Mouse (Mus musculus) ZHBTc4 (cell line): Measurements from ENCODE around the gene Cbfa2t3.

Experiments used
- DNase-seq: peaks from one replicate; pipeline ENCODE4 v3.0.0-alpha.2; 2011; ENCODE audit warnings: low read depth, low spot score

Gene Cbfa2t3

DNA sequence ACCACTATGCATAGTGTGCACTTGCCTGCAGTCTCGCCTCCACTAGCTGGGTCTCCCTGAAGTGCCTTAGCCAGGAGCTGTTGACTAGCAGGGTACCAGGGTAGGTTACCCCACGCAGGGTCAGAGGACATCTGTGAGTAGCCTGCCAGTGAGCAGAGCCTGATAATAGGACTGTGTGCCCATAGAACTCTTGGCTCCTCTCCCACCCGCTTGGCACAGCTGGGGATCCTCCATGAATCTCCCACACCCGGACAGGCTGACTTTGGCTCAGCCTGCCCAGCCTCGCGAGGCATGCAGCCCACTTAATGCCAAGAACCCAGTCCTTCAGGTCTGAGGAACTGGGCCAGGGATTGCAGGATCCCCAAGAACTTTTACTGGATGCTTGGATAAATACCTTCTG, 7.9 kb downstream of the Cbfa2t3 start:
- no peak for DNase-seq

DNA sequence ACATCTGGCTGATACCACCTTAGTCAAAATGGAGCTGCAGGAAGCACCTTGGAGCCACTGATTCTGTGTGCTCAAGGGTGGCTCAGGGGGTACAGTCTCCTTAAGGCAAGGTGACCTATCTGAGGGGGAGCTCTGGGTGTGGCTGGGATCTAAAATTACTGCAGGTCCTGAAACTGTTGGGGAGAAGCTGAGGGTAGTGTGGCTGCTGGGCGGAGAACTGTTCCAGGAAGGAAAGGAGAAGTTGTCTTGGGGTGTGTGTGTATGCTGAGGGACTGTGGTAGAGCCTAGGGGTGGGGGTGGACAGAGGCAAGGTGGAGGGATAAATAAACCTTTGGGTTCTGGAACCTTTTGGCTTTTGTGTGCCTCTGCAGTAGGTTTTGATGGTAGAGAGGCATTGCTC, 9.6 kb downstream of the Cbfa2t3 start:
- no peak for DNase-seq

DNA sequence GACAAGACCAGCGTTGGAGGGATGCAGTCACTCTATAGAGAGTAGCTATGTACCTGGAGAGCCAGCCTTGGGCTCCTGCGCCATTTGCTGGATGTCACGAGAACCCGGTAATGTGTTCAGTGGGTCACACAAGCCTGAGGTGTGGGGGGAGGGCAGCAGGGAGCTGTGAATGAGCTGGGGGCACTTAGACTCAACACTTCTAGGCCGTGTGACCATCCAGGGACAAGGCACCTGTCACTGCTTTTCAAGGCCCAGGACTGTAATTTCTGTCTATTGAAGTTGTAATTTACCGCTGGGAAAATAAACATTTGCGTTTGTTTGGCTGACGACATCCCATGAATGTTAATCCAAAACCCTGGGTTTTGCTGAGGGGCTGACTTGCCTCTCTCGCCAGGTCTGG, 12.0 kb downstream of the Cbfa2t3 start:
- no peak for DNase-seq

DNA sequence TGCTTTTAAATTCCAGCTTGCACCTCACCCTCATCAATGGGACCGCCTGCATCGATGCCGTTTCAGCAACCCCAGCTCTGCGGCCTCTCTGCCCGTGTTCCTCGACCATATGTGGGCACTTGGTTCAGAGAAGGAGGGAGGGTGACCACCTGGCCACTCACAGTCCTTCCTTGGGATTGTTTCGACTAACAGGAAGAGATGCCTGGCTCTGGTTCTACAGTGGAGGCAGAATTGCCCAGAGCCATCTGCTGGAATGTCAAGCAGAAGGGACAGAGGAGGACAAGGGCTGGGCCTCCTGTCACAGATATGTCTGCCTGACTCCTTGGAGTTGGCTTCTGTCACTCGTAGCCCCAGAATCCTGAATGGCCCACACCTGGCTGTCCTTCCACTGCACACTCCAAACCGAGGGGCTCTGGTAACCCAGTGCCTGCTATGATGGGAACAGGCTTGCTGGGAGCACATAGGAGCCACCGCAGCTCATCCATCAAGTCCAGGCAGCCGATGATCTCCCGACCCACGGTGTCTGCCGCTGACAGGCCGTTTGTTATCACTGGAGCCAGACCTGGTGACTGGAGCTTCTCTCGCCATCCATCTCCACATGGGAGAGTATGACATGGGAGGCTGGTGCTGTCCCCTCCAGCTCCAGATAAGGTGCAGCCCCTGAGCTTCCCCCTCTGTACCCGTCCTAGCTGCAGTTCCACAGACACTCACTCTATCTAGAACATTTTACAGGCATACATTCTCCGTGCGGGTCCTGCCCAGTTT, 13.6 kb downstream of the Cbfa2t3 start:
- DNase-seq = no peak

DNA sequence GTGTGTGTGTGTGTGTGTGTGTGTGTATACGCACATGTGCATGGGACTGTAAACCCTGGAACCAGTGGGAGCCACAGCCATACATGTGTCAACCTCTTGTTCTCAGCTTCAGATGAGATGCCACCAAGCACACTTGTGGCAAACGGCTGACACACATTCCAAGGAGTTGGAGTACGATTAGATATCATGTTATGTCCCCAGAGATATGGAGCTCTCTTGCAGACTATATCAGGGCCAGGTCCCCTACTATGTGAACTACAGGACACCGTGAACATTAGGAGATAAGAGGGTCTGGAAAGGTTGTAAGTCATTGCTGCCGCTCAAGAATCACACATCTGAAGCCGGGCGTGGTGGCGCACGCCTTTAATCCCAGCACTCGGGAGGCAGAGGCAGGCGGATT, 16.1 kb downstream of the Cbfa2t3 start:
- DNase-seq = no peak

DNA sequence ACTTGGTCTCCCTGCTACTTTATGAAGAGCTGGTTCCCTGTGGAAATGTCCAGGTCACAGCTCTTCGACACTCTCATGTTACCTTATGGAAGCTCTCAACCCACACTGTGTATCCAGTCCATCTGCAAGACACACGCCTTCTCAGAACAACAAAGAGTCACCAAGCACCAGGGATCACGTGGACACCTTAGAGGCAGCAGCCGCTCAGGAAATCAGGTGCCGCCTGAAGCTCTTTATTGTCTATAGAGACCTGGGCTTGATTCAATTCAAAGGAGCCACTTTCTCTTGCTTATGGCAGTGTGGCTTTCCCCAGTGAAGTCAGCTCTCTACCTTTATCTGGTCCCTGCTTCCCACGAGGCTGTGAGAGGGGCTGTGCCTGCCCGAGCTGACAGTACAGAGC, 18.7 kb downstream of the Cbfa2t3 start:
- DNase-seq = peak; percentile 62

DNA sequence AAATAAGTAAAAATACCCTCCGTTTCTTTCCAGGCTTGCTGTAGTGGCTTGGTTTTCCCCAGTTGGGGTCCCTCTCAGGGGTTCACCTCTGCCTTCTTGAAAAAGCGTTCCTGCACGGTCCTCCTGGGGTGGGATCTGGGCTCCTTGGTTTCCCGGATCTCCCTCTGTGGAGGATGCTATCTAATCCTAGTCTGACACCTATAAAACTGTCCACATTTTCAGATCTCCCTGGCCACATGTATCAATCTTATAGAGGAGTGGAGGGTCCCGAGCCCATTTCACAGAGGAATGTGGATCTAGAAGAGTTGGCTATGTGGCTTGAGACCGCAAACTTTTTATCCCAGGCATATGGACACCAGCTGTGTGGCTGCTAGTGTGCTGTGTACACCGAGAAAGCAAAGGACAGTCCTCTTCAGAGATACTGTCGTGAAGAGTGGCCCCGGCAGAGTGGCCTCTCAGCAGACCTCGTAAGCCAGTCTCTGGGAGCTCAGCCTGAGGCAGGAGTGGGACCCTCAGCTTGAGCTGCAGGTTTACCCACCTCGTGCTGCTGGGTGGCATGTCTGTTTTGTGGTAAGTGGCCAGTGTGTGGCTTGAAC, 19.5 kb downstream of the Cbfa2t3 start:
- DNase-seq = no peak

DNA sequence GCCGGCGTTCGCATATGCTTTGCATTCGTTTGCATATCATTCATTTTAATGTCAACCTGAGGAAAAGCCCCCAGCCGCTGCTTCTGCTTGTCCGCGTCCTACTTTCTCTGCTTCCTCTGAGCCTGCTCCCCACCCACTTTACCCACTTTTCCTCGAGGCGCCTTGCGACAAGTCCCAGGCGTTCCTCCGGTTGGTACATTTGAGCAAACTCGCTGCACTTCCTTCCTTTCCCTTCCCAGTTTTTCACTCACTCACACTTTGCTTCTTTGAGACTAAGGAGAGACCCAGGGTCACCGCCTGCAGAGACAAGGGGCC, 20.1 kb downstream of the Cbfa2t3 start:
- DNase-seq = peak; percentile 77

DNA sequence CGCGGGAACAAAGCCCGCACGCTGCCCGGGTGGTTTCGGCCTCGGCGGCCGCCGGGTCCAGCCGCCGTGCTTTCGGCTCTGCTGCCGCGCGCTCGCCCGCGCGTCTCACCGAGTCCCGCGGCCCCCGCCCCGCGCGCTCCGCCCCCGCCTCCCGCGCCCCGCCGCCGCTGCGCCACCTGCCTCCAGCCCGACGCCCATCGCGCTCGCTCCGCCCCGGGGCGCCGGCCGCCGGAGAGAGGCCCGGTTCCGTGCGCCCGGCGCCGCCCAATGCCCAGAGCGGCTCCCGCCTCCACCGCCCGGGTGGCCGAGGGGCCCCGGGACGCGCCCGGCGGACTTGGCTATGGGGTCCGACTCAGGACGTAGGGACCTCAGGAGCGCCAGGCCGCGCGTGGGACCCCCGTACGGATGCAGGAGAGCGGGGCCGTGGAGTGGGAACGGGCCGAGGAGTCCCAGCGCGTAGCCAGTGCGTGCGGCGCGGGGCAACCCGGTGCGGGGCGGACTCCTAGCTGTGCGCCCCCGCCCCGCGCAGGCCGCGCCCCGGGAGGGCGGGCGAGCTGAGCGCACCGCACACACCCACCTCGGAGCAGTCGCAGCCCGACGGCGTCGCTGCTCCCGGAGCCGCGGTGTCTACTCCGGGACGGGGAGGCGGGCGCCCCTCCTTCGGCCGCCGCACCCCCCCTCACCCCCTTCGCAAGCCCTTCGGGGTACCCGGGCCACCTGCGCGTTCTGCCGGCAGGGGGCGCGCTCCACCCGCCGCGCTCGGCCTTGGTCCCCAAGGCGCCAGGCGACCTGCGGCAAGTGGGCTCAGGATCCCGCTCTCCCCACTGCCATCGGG, 20.6 kb downstream of the Cbfa2t3 start:
- peak; percentile 29 for DNase-seq

DNA sequence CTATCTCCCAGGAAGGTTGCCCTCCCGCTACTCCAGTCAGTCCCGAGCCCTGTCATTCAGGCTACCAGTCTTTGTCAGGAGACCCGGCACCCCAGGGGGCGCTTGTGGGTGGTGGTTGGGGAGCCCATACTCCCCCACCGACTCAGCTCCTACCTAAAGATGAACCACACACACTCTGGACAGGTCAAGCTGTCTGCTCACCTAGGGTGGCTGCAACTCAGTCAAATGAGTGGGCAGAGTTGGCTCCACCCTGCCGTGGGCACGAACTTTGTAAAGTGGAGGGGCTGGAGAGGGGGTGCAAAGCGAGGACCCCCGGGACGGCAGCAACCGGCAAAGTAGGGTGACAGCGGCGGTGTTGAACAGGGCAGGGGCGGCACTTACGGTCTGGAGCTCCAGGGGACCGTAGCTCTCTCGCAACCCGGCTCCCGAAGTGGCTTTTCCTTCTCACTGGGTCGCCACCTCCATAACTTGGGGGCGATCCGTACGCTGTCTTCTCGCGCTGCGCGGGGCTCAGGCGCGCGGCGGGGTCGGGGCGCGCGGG, 21.4 kb downstream of the Cbfa2t3 start:
- peak; percentile 30 for DNase-seq

DNA sequence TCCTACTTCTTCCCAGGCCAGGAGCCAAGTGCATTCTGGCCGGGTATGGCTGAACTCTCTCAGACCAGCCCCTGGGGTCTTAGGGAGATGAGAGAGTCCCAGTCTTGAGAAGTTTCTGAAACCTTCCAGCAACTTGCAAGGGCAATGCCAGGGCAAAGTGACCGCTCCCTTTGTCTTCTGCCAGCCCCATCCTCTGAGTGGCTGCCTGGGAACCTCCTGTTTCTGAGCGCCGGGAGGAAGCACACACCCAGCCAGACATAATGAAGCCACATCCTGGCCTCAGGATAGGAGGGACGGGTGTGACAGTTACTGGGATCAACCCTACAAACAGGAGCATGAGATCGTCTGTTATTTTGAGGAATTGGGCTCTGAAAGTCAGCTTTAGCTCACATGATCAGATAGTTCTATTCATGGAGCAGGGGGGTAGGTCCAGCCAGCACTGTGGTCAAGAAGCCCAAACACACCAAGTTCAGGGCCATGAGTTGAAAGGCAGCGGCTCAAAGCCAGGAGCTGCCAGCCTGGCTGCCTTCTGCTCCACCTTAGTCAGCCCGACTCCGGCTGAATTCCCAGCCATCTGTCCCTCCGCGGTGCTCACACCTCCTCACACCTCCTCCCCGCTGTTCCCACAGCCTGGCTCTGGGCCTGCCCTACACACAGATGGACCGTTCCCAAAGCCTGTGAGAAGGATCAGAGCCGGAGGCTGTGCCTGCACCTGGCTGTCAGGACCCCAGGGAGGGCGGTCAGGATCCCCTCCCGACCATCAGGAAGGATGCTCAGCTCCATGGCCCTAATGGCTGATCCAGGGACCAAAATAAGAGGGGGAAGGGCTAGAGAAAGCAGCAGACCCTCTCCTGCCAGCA, 22.1 kb downstream of the Cbfa2t3 start:
- DNase-seq = peak; percentile 45

DNA sequence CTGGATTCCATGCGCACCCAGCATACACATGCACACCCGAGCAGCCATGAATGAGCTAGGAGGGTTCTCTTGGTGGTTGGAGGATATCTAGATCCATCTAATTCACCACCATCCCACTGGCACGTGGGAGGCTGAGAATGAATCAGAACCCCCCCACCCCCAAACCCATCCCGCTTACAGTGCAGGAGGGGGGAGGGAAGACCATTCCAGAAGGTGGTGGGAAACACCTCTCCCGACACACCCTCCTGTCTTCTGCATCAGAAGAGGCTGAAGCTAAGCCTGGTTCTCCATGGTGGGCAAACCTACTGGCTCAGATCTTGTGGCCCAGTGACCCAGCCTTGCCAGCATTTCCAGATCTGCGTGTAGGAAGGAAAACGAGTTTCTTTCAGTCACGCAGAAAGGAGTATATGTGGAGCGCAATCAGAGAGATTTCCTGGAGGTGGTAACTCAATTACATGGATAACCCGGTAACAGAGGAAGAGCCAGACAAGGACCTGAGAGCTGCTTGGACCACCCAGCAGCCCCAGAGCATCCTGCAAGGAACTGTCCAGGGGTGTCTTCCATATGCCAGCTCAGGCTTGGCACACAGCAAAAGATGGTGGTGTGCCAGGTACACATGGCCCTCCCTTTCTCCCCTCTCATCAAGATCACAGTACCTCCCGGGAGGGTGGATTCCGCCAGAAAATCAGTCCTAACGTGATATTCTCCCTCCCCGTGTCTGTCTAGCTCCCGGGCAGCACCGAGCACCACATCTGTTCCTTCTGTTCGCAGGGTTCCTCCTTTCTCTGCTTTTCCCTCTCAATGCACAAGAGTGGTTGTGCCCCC, 23.1 kb downstream of the Cbfa2t3 start:
- no peak for DNase-seq

DNA sequence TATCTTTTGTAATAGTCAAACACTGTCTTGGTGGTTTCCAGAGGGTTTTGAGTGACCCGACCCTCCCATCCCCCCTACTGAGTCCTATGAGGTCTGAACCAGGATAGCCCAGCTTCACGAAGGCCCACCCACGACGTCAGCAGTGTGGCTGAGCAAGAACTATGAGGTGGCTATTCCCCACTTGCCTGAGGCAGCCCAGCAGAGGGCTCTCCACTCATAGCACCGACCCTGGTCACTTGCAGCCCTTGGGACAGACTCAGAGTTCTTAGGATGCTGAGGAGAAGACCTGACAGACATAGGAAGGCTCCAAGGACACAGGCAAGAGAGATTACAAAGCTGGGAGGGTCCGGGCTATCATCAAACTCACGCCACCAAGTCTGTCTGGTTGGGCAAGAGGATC, 23.9 kb downstream of the Cbfa2t3 start:
- DNase-seq = no peak

DNA sequence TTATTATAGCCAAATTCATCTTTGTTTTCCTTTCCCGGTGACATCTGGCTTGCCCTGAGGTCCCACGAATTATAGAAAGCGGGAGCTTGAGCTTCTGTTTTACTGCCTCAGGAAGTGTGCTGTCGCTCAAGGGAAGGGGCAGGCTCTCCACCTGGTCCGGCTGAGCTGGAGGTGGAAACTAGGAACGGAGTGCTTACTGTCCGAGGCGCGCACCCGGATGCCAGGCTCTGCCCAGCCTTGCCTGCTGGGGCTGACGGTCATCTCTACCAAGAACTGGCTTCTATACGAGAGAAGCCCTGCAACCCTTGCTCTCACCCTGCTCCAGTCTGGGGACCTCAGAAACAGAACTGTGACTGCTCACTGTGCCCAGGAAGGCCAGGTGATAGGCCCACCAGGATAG, 24.9 kb downstream of the Cbfa2t3 start:
- no peak for DNase-seq

DNA sequence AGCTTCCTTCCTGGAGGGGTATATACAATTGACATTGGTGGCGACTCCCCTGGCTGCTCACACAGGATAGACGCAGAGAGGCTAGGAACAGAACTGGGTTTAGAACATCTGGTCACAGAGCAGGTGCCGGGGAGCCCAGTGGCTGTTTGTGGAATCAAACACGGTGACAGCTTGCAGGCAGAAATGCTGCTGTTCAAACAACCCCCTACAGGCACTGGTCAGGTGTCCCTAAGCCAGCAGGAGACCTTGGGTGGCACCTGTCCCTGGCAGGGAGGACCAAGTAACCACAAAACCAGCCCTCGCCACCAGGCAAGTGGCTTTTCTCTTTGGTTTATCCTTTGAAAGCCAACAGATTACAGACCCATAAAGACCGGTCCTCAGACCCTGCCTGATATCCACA, 27.0 kb downstream of the Cbfa2t3 start:
- DNase-seq = no peak

DNA sequence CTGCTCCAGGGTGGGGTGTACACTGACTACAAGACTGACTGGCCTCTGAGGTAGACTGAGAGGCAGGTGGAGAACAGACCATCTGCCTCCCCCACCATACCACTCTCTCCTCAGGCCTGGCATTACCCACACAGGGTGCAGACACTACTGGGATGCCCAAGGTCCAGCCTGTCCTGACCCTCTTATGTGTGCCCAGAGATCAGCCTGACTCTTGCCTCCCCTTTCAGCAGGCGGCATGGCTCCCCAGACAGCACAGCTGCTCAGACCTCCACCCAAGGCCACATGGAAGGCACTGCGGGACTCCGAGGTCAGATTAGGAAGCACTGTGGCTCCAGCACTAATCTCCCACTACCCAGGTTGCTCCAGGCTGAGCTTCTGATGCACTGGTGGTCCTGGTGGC, 28.2 kb downstream of the Cbfa2t3 start:
- DNase-seq = no peak

DNA sequence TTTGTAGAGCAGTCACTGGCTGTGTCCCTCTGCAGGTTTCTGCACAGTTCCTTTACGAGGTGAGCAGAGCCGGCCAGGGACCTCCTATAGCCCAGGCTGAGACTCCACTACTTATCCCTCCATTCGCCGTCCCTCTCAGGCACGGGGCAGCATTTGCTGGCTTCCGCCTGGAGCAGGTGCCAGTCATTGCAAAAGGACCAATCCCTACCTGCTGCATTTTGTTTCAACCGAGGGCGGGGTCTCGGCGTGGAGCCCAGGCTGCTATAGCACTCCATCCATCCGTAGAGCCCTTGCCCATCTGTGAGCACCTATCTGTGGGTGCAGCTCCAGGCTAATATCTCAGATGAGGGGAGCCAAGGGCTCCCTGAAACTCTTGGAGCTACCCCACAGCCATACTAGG, 28.9 kb downstream of the Cbfa2t3 start:
- DNase-seq = no peak

DNA sequence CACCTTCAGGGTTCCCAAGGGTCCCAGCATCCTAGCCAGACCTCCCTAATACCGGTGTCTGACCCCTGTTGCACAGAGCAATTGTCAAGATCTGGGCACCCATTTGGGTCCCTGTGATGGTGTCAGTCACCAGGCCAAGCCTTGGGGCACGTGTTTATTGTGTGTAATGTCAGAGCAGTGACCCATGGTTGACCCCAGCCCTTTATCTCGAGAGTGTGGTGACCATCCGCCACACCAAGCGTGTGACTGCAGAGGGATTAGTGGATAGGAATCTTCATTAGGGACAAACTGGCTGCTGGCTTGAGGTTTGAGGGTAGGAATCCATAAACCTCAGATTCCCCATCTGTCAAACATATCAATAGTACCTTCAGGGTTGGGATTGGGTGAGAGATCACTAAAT, 29.5 kb downstream of the Cbfa2t3 start:
- DNase-seq = no peak

DNA sequence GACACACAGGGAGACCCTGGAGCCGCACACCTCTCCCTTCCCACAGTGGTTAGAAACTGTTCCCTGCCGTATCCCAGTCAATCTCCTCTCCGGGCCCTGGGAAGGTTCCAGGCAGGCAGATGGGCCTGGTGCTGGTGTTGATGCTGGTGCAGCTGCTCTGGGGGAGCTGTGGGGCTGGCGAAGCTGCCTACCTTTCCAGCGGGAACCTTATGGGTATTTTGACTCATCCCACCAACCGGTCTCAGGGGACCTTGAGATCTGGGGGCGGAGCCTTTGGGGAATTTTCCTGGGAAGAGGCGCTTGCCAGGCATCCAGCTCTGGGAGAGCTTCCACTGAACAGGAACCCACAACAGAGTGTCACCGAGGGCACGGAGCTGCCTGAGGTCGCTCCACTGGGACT, 31.1 kb downstream of the Cbfa2t3 start:
- DNase-seq = no peak

DNA sequence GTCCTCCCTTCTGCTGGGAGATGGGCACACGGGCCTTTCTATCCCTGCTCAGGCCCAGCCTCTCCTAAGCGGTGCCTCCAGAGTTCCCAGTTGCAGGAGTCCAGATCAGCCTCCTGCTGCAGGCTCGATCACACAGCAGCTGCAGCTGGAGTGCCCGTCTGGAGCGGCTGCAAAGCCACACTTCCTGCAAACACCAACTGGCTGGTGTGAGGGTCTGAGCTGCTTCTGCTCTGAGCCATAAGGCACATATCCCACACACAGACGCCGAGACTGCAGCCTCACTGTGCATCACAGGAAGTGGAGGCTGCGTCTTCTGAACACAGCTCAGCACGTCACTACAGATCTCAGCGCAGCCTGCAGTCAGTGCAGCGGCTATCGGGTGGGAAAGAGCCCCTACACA, 32.1 kb downstream of the Cbfa2t3 start:
- no peak for DNase-seq

DNA sequence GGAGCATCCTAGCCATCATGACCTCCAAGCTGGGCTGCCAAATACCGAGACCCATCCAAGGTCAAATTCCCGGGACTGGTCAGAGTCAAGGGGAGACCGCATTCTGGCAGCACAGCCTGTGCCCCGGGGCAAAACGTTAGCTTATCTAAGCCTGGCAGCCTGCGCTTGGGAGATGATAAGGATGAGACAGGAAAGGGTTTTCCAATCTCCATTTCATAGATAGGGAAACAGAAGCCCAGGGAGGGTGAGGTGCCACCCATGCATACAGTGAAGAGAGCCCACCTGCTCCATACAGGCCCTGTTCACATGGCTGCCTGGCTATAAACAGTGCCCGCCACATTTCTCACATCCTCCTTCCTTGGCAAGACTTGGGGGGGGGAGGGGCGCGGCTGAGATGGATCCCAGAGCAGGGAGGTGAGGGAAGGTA, 32.6 kb downstream of the Cbfa2t3 start:
- peak; percentile 39 for DNase-seq
